Mouse (Mus musculus) T-helper 17 cell (primary cell): Measurements from ENCODE around the gene Snrpg.
"Not testable (repeated sequence)": the region's sequence is repeated elsewhere in the genome, so short reads cannot be mapped to it uniquely, and the experiment has no call there.

Source experiments
- in situ Hi-C, 2 experiments: fragments of 300-600 bp; cut with MboI, MseI; formaldehyde crosslinking; loops; 1 replicate in 1 of 2; 2 replicates in 1 of 2; pipeline ENCODE4 v1.15.1; 2025; ENCODE audit warnings: high pct_unique_total_duplicates in 2 of 2

The Snrpg gene

DNA sequence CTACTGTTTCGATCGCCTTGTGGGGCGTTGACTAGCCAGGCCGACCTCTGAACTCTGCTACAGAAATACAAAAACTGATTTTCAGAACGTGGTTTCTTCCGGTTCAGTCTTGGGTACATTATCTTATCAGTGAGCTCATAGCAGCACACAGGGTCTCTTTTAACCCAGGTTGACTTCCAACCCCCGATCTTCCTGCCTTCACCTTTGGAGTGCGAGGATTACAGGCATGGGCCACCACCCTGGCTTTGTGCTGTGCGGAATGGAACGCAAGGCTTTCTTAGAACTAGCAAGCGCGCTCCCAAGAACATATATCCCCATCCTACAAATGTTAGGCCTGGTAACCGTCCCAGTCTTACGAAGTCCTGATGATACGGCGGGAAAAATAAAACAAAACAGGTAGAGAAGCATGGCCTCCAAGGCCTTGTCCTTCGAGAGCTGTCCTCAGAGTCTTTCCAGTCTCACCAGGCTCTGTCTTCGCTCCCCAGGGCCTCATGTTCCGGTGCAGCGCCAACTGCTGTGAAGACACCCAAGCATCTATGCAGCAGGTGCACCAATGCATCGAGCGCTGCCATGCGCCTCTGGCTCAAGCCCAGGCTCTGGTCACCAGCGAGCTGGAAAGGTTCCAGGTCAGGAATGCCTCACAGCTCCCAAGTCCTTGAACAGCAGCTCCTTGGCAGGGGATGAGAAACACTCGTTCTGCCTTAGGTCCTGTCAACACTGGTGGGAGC lies 4.8 kb upstream of the Snrpg start:
- in situ Hi-C loops: loop anchor here (5.0 to 10.0 kb wide), 2 partner anchors 36 to 241 kb away; partner anchors contain the start of gene Tia1 (in 1 of the 2)

DNA sequence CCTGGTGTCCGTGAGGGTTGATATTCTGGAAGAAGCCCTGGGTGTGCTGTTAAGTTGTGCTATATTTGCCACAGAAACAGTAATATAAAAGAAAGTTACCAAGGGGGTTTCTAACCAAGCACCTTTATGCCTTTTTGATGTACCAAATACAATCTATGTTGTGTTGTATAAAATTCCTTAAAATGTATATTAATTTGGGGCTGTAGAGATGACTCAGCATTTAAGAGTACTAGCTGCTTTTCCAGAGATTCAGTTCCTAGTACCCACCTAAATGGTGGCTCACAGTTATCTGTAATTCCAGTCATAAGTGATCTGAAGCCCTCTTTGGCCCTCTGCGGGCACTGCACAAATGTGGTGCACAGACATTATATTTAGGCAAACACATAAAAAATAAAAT lies 4.3 kb upstream of the Snrpg start:
- in situ Hi-C loops: loop anchor here (5.0 to 10.0 kb wide), 2 partner anchors 35 to 242 kb away; partner anchors contain the start of gene Tia1 (in 1 of the 2)

DNA sequence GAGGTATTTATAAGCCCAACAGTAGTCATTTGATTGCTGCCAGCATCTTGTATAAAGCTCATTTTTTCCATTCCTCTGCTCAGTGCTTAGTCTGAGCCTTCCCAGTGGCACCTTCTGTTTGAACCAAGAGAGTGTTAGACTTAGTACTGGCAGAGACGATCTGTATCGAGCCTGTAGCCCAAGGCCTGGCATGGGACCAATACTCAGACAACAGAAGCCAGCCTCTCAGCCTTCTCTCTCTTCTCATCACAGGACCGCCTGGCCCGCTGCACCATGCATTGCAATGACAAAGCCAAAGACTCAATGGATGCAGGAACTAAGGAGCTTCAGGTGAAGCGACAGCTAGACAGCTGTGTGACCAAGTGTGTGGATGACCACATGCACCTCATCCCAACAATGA lies 2.6 kb upstream of the Snrpg start:
- in situ Hi-C loops: loop anchor here (5.0 to 10.0 kb wide), 2 partner anchors 34 to 244 kb away; partner anchors contain the start of gene Tia1 (in 1 of the 2)

DNA sequence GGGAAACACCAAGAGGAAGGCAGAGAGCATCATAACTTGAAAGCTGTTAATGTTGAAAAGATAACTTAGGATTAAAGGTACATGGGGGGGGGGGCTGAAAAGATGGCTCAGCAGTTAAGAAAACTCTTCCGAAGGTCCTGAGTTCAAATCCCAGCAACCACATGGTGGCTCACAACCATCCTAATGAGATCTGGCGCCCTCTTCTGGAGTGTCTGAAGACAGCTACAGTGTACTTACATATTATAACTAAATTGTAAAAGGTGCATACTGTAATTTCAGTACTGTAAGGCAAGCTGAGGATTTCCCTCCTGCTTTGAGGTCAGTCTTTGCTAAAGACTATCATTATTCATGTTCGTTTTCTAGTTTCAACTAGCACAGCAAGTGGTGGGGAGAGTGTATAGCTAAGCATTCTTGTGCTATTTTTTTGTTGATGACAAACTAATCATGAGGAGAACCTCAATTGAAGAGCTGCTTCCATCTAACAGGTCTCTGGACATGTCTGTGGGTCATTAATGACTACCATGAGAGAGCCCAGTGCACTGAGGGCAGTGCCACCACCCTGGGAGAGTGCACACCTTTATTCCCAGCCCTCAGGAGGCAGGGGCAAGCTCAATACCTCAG lies 901 bp upstream of the Snrpg start:
- in situ Hi-C loops: no loop called here

DNA sequence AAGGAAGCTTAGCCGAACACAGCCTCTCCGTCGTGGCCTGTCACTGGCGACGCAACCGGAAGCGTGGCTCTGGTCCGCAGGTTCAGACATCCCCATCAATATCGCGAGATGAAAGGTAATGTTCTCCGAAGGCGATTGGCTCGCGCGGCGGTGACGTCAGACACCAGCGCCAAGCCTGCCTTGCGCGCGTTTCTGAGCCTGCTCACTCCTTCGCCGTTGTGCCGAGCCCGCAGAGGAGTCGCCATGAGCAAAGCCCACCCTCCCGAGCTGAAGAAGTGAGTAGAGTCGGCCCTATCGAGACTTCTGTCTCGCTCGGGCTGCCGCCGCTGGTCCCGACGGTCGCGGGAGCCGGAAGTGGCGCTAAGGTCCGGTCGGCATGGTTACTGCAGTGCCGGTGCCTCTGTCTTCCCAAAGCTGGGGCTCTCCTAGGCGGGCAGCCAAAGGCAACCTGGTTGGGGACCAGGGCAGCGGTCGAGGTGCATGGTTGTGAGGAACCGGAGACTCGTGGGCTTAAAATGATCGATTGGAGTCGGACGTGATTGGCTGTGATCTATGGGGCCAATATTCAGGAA lies 322 bp downstream of the Snrpg start:
- in situ Hi-C loops: no loop called here

DNA sequence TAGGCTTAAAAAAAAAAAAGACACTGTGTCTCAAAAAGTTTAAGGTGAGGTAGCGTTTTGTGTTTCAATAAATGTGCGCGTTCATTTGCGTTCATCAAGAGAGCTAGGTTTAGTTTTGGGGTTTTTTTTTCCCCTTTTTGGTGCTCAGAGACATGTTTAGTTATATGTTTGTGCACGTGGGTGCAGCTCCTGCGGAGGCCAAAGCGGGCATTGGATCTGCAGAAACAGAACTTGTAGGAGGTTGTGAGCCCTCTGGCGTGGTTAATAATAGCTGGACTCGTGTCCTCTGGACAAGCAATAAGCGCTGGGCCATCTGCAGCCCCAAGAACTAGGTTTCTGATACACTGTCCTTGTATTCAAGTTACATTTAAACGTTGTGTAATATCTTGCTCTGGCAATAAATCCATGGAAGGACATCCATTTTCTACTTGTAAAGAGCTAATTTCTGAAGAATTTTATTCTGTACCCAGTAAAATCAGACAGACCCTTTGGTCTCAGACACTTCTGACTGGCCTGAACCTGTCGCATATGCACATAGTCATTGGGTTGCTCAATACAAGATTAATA lies 929 bp downstream of the Snrpg start:
- in situ Hi-C loops: no loop called here

DNA sequence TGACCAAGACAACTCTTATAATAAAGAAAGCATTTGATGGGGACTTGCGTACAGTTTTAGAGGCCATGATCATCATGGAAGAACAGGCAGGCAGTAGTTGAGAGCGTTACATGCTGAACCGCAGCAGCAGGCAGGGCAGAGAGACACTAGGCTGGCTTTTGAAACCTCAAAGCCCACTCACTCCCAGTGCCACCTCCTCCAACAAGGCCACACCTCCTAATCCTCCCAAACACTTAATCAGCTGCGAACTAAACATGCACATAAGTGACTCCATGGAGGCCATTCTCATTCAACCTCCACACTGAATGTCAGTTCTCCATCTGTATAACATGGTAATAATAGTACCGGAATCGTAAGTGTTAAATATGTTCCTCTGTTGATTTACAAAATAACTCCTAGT lies 2.5 kb downstream of the Snrpg start:
- in situ Hi-C loops: no loop called here

DNA sequence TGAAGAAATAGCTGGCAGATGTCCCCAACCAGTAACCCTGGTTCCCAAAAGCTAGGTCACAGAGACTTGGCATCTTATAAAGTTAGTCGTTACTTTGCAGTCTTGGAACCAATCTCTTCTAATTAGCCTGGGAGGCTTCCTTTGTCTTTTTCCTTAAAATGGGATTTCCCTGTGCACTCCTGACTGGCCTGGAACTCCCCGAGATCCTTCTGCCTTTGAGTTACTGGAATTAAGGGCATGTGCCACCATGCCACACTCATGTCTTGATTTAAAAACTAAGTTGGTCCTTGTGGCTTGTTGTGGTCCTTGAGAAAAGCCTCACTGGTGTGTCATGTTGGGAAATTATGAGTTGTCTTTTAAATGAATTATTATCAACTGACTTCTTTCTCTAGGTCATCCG lies 7.2 kb downstream of the Snrpg start:
- in situ Hi-C loops: no loop called here

DNA sequence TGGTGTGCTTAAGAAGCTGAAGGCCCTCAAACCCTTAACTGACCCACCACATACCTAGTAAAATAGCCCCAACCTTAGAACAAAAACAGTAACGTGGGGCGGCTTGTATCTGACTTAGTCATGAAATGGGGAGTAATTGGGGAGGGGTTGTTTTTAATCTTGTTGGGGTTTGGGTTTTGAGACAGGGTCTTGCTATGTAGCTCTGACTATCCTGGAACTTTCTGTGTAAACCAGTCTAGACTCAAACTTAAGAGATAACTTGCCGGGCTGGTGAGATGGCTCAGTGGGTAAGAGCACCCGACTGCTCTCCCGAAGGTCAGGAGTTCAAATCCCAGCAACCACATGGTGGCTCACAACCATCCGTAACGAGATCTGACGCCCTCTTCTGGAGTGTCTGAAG lies 9.0 kb downstream of the Snrpg start:
- in situ Hi-C loops: not testable (repeated sequence)

DNA sequence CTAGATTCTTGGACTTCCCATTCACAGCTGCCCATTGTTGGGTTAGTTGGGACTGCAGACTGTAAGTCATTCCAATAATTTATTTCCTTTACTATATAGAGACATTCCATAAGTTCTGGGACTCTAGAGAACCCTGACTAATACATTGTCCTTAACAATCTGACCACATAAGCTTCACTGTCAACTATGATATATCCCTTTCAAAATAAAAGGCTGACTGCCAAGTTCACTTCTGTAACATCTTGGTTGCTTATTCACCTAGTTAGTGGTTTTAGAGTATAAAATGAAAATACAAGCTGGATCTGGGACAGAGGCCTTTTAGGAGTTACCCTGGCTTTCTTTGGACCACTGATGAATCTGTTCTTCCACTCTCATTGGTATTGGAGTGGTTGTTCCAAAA lies 11.4 kb downstream of the Snrpg start:
- in situ Hi-C loops: no loop called here

DNA sequence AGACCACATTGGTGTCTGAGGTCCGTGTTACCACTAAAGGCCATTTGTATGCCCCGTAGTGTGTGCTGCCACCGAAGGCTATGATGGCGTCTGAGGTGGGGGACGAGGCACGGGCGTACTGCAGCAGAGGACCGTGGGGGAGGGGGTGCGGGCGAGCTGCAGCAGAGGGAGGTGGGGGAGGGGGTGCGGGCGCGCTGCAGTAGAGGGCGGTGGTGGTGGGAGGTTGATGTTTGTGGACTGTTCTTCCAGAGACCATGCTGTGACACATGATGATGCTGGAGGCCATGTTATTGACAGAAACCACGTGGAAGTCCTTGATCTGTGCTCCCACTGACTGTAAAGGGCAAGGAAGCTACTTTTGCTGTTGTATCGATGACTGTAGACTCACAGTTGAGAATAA lies 12.3 kb downstream of the Snrpg start:
- in situ Hi-C loops: no loop called here

DNA sequence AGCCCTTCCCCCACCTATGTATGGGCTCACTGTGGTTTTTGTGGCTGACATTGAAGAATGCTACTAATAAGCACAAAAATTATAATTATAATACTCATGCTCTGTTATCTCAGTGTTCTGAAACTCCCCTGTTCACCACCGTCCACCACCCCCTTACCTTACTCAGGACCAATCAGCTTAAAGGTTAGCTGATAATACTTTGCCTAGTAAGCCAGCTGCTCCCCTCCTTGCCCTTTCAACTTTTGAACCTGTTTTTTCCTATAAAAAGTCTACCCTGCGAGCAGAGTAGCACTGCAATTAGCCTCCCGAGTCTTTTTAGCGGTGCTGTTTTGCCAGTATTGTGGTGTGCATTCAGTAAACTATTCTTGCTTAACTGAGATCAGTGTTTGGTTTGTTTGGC lies 13.6 kb downstream of the Snrpg start:
- in situ Hi-C loops: no loop called here

DNA sequence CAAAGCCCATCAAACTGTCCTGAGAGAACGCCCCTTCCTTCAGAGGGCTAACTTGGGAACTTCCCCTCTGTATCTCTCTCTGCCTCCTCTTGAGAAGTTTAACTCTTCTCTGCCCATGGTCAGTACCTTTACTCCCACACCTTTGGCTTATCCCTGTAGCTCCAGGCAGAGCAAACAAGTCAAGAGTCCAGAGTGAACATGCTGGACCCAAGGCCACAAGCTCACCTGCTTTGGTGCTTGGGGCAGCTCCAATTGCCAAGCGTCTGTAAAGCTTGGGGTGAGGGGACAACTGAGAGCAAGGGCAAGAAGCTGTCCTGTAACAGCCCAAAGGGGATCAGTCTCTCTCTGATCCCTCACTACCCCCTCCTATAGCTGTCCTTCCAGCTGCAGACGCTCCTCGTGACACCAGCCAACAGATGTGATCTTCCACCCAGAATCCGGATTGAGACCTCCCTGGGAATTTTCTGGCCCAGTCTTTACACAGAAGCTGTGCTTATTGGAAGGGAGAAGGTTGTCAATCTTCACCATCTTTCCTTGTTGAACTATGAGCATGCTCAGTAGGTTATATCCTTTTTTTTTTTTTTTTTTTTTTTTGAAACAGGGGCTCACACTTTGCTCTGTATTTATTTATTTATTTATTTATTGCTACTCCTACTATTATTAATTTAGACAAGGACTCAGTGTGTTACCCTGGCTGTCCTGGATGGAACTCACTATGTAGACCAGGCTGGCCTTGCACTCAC lies 14.4 kb downstream of the Snrpg start:
- in situ Hi-C loops: no loop called here

DNA sequence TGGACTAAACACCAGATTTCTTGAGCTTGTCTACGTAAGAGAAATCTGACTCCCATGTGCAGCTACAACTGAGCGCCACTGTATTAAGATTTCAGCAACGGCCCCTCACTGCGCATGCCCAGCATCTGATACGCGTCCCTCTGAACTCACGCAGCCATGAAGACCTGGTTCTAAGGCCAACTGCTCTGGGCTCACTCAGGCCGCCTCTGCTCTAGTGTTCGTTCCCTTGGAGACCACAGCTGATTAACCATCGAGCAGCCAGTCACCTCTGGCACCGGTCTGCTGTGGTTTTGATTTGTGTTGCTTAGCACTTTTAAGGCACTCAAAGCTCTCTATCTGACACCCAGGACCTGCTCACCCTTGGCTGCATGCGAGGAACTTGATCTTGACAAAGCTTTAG lies 16.2 kb downstream of the Snrpg start:
- in situ Hi-C loops: no loop called here

DNA sequence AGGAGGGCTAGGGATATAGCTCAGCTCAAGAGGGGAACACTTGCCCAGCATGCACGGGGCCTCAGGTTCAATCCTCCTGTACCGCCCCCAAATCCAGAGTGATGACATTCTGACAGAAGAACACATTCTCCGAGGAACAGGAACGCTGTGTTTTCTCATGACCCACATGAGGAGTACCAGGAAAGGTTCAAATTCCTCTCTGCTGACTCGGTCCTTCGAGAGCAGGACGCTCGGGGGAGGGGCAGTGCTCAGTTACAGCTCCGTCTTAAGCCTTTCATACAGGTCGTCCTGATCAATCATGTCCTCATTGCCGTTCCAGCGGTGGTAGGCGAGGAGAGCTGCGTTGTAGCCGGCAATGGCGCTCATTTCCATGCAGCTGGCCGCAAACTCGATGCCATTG lies 17.4 kb downstream of the Snrpg start:
- in situ Hi-C loops: no loop called here

DNA sequence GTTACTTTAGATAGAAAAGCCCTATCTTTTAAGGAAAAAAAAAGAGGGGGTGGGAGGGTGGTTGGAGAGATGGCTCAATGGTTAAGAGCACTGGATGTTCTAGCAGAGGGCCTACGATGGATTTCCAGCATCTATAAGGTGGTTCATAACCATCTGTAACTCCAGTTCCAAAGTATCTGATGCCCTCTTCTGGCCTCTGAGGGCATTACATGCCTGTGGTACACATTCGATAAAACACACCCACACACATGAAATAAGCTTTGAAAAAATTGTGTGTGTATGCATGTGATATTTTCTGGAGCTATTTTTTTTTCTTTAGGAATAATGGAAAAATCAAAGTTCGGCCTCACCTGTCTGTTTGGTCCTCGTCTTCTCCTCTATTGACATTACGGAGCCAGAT lies 20.2 kb downstream of the Snrpg start:
- in situ Hi-C loops: loop anchor here in 1 of 2 experiments (10.0 kb wide), 1 partner anchor 427 kb away; the partner anchor contains the start of gene Dusp11

DNA sequence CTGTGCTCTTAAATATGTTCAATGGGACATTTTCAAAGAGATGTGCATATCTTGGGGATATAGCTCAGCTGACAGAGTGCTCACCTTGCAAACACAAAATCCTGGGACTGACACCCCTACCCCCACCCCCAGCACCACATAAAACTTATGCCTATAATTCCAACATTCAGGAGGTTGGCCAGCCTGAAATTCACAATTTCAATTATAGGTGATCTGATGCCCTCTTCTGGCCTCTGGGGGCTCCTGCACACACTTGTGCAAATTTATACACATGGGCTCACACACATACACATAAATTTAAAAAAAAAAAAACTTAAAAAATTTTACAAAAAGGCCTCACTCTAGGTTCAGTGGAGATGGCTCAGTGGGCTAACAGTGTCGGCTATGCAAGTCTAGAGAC lies 22.1 kb downstream of the Snrpg start:
- in situ Hi-C loops: loop anchor here in 1 of 2 experiments (10.0 kb wide), 1 partner anchor 428 kb away; the partner anchor contains the start of gene Dusp11

DNA sequence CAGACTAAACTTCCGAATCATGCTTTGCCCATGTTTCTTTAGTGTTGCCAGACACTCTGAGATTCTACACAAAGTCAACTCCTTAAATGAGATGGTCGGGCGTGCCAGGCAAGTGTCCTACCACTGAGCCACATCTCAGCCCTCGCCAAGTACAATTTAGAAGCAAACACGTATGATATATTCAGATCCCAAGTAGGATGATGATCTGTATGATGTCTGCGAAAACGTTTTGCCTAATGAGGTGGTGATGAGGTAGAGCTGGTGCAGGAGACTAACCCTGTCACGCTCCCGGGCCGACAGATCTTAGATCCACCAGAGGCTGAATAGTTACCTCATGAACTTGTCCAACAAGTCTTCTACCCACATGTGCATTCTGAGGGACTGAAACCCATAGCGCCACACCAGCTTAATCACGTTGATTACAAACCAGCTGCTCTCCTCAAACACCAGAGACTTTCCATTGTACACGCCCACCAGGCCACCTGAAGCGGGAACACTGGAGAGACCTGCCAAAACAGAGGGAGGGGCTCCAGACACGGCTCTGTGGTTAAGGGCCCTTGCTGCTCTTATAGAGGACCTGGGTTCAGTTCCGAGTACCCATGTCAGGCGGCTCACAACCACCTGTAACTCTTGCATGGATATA lies 23.1 kb downstream of the Snrpg start:
- in situ Hi-C loops: loop anchor here in 1 of 2 experiments (10.0 kb wide), 1 partner anchor 429 kb away; the partner anchor contains the start of gene Dusp11

DNA sequence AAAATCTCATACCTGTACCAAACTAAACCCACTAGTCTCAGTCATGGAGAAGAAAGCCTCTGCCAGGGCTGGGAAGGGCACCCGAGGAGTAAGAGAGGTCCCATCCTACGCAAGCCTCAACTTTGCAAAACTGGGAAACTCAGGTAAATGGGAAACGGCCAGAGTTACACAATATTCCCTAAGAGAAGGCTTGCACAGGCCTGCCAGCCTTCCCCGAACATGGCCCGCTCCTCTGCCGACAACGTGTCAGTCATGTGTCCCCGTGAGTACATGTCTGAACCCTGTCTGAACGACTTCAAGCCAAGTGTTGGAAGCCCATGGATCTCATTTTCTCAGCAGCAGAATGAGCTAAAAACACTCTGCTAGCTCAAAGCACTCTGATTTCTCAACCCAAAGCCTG lies 23.9 kb downstream of the Snrpg start:
- in situ Hi-C loops: loop anchor here (5.0 to 10.0 kb wide), 2 partner anchors 42 to 430 kb away; partner anchors contain the start of genes C87436 (in 1 of the 2) and Dusp11 (in 1 of the 2)

DNA sequence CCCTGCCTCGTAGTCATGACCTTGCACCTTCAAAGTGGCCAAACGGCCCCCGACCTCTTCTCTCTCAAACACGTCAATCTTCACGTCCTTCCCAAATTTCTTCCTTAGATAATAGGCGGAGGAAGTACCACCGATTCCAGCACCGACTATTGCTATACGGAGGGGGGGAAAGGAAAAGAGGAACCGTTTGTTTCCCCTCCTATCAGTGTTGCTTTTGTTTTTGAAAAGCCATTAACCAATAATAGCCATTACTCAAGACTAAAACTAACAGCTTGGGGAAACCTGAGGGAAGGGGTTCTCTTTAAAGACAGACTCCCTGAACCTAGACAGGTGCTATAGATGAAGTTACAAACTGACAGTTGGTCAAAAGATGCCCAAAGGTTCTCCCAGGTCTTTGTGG lies 24.9 kb downstream of the Snrpg start:
- in situ Hi-C loops: loop anchor here (5.0 to 10.0 kb wide), 2 partner anchors 41 to 431 kb away; partner anchors contain the start of genes C87436 (in 1 of the 2) and Dusp11 (in 1 of the 2)
